Mouse (Mus musculus) cortical plate, adult 2 months (tissue): ENCODE measurements at regions not wholly inside any gene's neighbourhood (a gene's known extent, or its start where the extent isn't known, plus 50 kb on each side); places are given as distances from the start of the nearest gene placed in this dataset.
"Not testable (repeated sequence)": the region's sequence is repeated elsewhere in the genome, so short reads cannot be mapped to it uniquely, and the experiment has no call there.

ENCODE experiments used
- H3K27ac ChIP-seq: fragments of 200-500 bp; 2 replicates; pipeline ENCODE4 v1.5.1; 2012; ENCODE audit warnings: low read length, control low read depth, inconsistent platforms; ENCODE audit not compliant: insufficient read depth
- H3K4me1 ChIP-seq: fragments of 200-500 bp; 2 replicates; pipeline ENCODE4 v1.6.1; 2011; ENCODE audit warnings: low read length; ENCODE audit not compliant: control insufficient read depth, insufficient read depth
- H3K4me3 ChIP-seq: fragments of 200-500 bp; 2 replicates; pipeline ENCODE4 v1.5.1; 2011; ENCODE audit warnings: mild to moderate bottlenecking, low read length, control low read depth; ENCODE audit not compliant: insufficient read depth
- CTCF ChIP-seq: fragments of 200-500 bp; IDR thresholded peaks from 2 replicates; pipeline ENCODE4 v1.5.1; 2011; ENCODE audit warnings: mild to moderate bottlenecking, control low read depth, low read length; ENCODE audit not compliant: insufficient read depth; ENCODE audit errors: extremely low read depth
- POLR2A ChIP-seq: fragments of 200-500 bp; IDR thresholded peaks from 2 replicates; pipeline ENCODE4 v1.6.1; 2011; ENCODE audit warnings: mild to moderate bottlenecking, low read length, control low read depth; ENCODE audit not compliant: insufficient read depth; ENCODE audit errors: extremely low read depth

DNA sequence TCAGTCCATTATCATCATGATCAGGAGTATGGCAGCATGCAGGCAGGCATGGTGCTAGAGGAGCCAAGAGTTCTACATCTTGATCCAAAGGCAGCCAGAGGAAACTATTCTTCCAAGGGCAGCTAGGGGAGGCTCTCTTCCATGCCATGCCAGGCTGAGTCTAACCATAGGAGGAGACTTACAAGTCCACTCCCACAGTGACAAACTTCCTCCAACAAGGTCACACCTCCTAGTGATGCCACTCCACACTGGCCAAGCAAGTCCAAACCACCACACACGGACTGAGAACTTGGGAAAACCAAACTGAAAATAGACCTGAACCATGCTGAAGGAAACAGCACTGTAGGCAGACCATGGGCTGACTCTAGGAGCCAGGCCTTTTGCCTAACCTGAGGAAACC, 197.4 kb downstream of the Prex1 start:
- H3K4me1 ChIP-seq: no peaks in the 10 kb centered on the region
- no peak overlapping the region for H3K4me3 ChIP-seq
- H3K27ac ChIP-seq: no peak overlapping the region
- TF ChIP-seq POLR2A (no peak), CTCF (no peak)

DNA sequence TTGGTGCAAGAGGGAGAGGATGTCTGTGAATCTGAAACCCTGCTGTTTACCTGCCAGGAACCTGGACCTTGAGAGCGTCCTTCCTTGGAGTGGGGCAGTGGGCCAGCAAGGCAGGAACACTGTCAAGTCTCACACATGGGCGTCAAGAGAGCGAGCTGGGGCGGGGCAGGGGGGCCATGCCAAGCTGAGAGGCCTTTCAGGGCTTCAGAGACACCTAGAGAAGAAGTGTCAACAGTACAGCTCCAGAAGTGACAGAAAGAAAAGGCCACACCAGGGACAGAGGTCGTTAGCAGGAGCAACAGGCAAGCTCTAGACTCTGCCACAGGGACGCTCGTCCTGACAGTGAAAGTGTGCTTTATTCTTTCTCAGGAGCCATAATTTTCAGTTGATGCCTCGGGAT, 199.0 kb downstream of the Prex1 start:
- no peak for TF ChIP-seq POLR2A
- TF ChIP-seq CTCF: no peak
- Histone ChIP-seq H3K4me3 (no peak overlapping the region), H3K27ac (no peak overlapping the region), H3K4me1 (no peaks in the 10 kb centered on the region)

DNA sequence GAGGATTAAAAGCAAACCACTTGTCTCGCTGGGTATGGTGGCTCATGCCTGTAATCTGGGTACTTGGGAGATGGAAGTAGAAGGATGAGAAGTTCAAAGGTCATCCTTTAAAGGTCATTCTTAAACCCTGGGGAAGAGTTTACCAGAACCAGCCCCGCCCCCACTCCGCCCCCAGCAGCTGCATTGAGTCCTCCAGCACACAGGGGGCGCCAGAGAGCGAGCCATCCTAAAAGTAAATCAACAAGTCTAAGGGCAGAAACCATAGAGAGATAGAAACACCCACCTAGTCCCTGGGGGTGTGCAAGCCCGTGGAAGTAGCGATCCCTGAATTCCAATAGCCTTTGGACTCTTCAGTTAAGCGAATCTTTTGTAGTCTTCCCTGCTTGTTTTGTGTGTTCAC, 201.1 kb downstream of the Prex1 start:
- no peaks in the 10 kb centered on the region for H3K4me1 ChIP-seq
- TF ChIP-seq POLR2A (no peak), CTCF (no peak)
- no peak overlapping the region for H3K27ac ChIP-seq
- no peak overlapping the region for H3K4me3 ChIP-seq

DNA sequence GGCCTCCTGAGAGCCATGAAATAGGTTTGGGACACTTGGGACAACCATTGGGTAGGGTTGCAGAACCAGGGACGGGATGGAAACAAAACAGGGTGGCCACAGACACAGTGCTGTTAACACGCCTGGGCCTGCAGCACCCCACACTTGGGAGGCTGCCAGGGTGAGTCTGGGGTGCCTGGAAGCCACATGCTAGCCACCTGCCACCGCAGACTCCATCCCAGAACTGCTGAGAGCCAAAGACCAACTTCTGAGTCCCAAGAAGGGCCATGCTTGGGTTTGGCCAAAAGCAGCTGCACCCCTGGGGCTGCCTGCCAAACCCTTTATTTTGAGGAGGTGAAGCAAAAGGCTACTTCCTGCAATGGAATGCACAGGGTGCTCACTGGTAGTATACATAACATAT, 202.2 kb downstream of the Prex1 start:
- H3K4me1 ChIP-seq, H3K4me3 ChIP-seq, H3K27ac ChIP-seq: not testable (repeated sequence)

DNA sequence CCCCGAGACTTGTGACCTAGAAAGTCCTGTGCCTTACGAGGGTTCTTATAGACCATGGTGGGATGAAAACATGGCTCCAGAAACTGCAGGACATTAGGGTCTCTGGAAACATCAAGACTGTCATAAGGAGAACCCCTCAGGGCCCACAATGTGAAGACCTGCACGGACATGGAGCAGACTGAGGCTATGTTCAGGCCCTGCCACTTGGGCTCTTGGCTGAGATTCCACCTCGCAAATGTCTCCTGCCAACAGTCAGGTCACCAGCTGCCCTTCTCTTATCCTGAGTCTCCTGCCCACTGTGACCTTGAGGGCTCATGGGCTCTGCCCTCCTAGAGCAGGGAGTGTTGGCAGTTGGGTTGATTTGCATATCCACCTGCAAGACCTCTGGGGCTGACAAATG, 202.9 kb downstream of the Prex1 start:
- Histone ChIP-seq H3K4me1 (no peaks in the 10 kb centered on the region), H3K4me3 (no peak overlapping the region), H3K27ac (no peak overlapping the region)
- TF ChIP-seq POLR2A (no peak), CTCF (no peak)

DNA sequence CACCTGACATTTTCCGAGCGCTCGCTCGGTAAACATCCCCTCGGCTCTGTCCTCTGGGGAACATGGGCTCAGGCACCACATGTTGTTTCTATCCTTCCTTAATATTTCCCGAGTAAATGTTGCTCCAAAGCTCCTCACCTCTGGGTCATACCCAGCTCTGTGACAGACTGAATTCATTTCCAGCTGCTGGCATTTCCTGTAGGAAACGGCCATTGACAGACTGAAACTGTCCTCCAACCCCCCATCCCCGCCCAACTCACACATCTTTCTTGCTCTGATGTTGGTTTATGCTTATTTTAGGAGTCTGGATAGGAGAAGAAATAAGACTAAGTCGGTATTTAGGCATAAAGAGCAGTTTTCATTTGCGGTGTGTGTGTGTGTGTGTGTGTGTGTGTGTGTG, 204.0 kb downstream of the Prex1 start:
- no peak overlapping the region for H3K27ac ChIP-seq
- H3K4me3 ChIP-seq: no peak overlapping the region
- no peaks in the 10 kb centered on the region for H3K4me1 ChIP-seq
- no peak for TF ChIP-seq CTCF
- TF ChIP-seq POLR2A: no peak

DNA sequence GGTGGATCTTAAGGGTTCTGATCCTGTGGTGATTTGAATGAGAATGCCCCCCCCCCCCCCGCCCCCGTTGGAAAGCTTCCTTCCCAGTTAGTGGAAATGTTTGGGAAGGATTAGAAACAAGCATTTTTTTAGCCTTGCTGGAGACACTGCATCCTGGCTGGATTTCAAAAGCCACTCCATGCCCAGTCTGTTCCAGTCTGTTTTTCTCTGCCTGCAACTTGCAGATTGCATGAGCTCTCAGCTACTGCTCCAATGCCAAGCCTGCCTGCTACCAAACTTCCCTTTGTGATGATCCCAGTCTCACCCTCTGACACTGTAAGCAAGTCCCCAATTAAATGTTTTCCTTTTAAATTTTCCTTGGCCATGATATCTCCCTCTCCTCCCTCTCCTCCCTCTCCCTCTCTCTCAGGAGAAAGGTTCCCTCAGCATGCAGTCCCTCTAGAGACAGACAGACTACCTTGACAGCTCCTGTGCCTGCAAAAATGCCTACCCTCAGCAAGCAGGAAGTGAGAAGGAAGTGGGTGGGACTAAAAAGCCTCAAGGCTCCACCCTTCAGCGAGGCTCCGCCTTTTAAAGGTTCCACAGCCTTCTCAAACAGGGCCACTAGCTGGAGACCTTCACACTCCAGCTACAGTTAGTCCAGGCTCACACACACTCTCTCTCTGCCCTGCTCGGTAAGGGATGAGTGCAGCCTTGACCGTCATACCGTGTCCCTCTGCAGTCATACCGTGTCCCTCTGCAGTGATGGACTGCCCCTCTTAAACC, 204.8 kb downstream of the Prex1 start:
- Histone ChIP-seq H3K4me3 (no peak overlapping the region), H3K4me1 (no peaks in the 10 kb centered on the region), H3K27ac (no peak overlapping the region)
- no peak for TF ChIP-seq POLR2A
- TF ChIP-seq CTCF: no peak

DNA sequence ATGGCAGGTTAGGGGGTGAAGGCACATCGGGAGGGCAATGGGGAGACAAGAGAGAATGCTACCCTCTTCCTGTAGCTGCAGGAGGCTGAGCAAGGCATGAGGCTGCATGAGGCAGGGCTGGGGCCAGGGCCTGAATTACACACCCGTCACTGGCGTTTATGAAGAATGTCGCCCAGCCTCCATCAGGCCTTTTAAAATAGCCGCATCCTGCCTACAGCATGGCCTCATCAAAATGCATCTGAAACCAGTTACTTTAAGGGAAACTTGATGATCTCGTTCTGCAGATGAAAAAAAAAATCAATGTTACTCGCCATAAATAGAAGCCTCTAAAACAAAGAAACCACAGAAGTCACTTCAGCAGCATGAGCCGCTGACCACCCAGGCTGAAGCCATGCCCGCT, 208.3 kb downstream of the Prex1 start:
- TF ChIP-seq CTCF (no peak), POLR2A (no peak)

DNA sequence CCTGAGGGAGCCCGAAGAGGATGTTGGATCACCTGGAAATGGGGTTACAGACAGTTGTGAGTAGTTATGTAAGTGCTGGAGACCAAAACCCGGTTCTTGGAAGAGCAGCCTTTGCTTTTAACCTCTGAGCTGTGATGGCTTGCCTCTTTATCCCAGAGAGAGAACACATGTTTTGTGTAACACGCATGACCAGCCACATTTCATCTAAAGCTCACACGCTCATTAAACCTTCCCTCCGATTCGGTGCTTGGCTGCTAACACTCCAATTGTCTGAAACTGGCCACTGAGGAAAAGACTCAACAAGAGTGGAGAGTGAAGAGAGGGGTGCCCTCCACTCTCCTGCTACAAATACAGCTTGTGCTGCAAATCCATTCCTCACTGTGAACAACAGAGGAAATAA, 210.0 kb downstream of the Prex1 start:
- no peak overlapping the region for H3K4me3 ChIP-seq
- TF ChIP-seq CTCF: no peak
- TF ChIP-seq POLR2A: no peak

More for the DNA sequence above, 208.3 kb downstream of the Prex1 start:
- Histone ChIP-seq H3K27ac (no peak overlapping the region), H3K4me3 (no peak overlapping the region), H3K4me1 (no peaks in the 10 kb centered on the region)

DNA sequence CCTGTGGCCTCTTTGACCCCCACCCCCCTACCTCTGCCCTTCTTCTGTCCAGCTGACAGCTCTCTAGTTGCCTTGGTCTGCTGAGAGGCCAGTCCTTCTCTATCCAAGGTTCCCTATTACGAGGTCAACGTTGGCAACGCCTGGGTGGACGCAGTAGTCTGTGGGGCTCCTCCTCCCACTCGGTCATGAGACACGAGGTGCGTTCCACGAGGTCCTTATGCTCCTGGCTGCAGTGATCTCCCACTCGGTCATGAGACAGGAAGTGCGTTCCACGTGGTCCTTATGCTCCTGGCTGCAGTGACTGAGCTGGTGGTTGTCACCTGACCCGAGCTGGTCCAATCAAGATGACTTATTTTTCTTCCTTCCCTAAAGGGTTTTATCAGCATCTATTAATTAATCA, 220.7 kb downstream of the Prex1 start:
- no peak overlapping the region for H3K27ac ChIP-seq
- TF ChIP-seq POLR2A: no peak
- no peak for TF ChIP-seq CTCF
- no peak overlapping the region for H3K4me3 ChIP-seq
- H3K4me1 ChIP-seq: no peaks in the 10 kb centered on the region

More for the DNA sequence above, 210.0 kb downstream of the Prex1 start:
- Histone ChIP-seq H3K4me1 (no peaks in the 10 kb centered on the region), H3K27ac (no peak overlapping the region)

DNA sequence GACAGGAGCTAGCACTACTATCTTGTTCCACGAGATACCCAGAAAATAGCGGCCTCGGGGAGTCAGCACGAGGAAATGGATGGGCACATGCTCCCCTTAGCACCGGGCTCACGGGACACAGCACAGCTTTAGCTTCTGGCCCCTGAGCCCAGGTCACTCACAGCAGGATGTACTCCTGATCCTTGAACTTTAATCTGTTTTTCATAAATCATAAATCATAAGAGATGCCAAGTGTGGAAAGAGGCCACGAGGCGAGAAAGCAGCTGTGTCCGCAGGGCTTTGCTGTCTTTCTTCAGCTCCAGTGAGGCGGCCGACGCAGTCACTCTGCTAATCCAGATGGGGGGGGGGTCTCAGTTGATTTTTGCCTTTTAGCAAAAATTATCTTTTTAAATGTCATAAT, 221.2 kb downstream of the Prex1 start:
- no peak overlapping the region for H3K4me3 ChIP-seq
- H3K27ac ChIP-seq: no peak overlapping the region
- no peaks in the 10 kb centered on the region for H3K4me1 ChIP-seq
- TF ChIP-seq CTCF (no peak), POLR2A (no peak)
